Mouse (Mus musculus): ENCODE results near the gene Fgr. TPM values are rescaled to one million over a fixed set of nuclear protein-coding genes. Genes with fewer than 3 reads are reported as not detected.

Gene Fgr
- total RNA-seq, 2 experiments from 2014 or later: 0.26 to 0.59 TPM

GRCm38 (mm10) chr4:133034478-133034877 lies 60.6 kb downstream of the Fgr start:
- DNase-seq (ENCODE audit: low spot score in 2 of 2): no peak

GRCm38 (mm10) chr4:133035446-133035845 lies 61.6 kb downstream of the Fgr start:
- no peak for DNase-seq (ENCODE audit: low spot score in 2 of 2)

- no peak for DNase-seq (ENCODE audit: low spot score in 2 of 2)
Measured at GRCm38 (mm10) chr4:133035946-133036345, 62.1 kb downstream of the Fgr start.

- no peak for DNase-seq (ENCODE audit: low spot score in 2 of 2)
Measured at GRCm38 (mm10) chr4:133037293-133037692, 63.4 kb downstream of the Fgr start.

- no peak for DNase-seq (ENCODE audit: low spot score in 2 of 2)
Measured at GRCm38 (mm10) chr4:133037798-133038197, 63.9 kb downstream of the Fgr start.

GRCm38 (mm10) chr4:133038521-133039115 lies 64.7 kb downstream of the Fgr start:
- no peak for DNase-seq (ENCODE audit: low spot score in 2 of 2)

- no peak for DNase-seq (ENCODE audit: low spot score in 2 of 2)
Measured at GRCm38 (mm10) chr4:133039116-133039819, 65.4 kb downstream of the Fgr start.

- DNase-seq (ENCODE audit: low spot score in 2 of 2): no peak
Measured at GRCm38 (mm10) chr4:133039832-133040231, 65.9 kb downstream of the Fgr start.

GRCm38 (mm10) chr4:133040241-133040904 lies 66.5 kb downstream of the Fgr start:
- no peak for DNase-seq (ENCODE audit: low spot score in 2 of 2)

- DNase-seq (ENCODE audit: low spot score in 2 of 2): no peak
Measured at GRCm38 (mm10) chr4:133042244-133042643, 68.3 kb downstream of the Fgr start.

GRCm38 (mm10) chr4:133042651-133043635 lies 69.0 kb downstream of the Fgr start:
- no peak for DNase-seq (ENCODE audit: low spot score in 2 of 2)

- DNase-seq (ENCODE audit: low spot score in 2 of 2): no peak
Measured at GRCm38 (mm10) chr4:133043798-133044646, 70.1 kb downstream of the Fgr start.

- no peak for DNase-seq (ENCODE audit: low spot score in 2 of 2)
Measured at GRCm38 (mm10) chr4:133044647-133045094, 70.8 kb downstream of the Fgr start.

- no peak for DNase-seq (ENCODE audit: low spot score in 2 of 2)
Measured at GRCm38 (mm10) chr4:133045771-133046474, 72.0 kb downstream of the Fgr start.

GRCm38 (mm10) chr4:133046691-133047352 lies 72.9 kb downstream of the Fgr start:
- DNase-seq (ENCODE audit: low spot score in 2 of 2): peak in 1 of 2 experiments; percentile 78

- no peak for DNase-seq (ENCODE audit: low spot score in 2 of 2)
Measured at GRCm38 (mm10) chr4:133047353-133048105, 73.6 kb downstream of the Fgr start.

- DNase-seq (ENCODE audit: low spot score in 2 of 2): peak in 1 of 2 experiments; percentile 68
Measured at GRCm38 (mm10) chr4:133049071-133049920, 75.4 kb downstream of the Fgr start.

Measured in left cerebral cortex, adult 18-20 months (tissue).